Mouse (Mus musculus): ENCODE measurements around the gene Sowahb. TPM values are rescaled to one million over a fixed set of nuclear protein-coding genes. Genes with fewer than 3 reads are reported as not detected.

Gene Sowahb
- 15.6 and 22.2 TPM in 2 replicates for polyA plus RNA-seq (2012; rRNA removed)

- DNase-seq (ENCODE audit: low read depth, low spot score) = peak; percentile 82
- 1% methylated on average over 68 of the region's 68 CpGs for WGBS
Observed at GRCm38 (mm10) chr5:93044584-93045370, at the start of gene Sowahb. Gene Sowahb (minus strand): TSS chr5:93045022.

DNA sequence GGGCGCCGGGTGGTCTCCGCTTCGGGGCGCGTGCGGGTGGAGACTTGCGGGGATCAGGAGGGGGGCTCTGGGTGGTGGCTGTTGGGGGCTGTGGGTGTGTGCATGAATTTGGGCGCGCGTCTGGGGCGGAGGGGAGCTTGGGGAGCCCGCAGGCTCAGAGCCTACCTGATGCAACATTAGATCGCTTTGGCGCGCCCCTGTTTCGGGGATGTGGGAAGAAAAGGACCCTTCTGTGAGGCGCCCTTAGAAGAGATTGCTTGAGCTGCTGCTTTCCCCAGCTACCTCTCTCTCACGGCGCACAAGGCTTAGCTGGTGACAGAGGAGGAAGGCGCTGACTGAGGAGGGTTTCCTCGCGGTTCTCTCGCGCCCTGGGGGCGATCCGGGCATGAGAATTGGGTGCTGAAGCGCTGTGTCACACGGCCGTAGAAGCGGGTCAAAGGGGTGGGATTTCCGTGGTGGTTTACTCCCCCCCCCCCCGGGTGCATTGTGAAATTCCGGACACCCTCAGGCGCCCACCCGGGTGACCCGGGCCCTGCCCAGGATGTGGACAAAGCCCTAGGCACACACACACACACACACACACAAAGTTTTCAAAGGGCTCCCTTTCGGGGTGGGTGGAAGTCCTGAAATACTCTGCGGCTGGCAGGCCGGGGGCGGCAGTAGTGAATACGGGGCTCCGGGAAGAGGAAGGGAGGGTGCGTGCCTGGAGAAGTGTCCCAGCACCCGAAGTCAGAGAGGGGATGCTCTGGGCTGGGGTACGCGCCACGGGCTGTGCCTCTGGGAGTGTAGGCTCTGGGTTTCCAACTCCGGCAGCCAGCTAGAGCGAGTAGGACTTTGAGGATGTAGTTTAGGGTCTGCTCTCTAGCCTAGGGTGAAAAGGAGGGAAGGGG lies 49.1 kb upstream of the Sowahb start:
- DNase-seq (ENCODE audit: low read depth, low spot score) = no peak
- under 1% methylated on average over 50 of the region's 50 CpGs for WGBS

- peak; percentile 53 for DNase-seq (ENCODE audit: low read depth, low spot score)
- under 1% methylated on average over 63 of the region's 63 CpGs for WGBS
Observed at GRCm38 (mm10) chr5:93092857-93093622, 48.2 kb upstream of the Sowahb start, which contains the start of gene Sept11. Gene Sept11 (plus strand): TSS chr5:93093437.

DNA sequence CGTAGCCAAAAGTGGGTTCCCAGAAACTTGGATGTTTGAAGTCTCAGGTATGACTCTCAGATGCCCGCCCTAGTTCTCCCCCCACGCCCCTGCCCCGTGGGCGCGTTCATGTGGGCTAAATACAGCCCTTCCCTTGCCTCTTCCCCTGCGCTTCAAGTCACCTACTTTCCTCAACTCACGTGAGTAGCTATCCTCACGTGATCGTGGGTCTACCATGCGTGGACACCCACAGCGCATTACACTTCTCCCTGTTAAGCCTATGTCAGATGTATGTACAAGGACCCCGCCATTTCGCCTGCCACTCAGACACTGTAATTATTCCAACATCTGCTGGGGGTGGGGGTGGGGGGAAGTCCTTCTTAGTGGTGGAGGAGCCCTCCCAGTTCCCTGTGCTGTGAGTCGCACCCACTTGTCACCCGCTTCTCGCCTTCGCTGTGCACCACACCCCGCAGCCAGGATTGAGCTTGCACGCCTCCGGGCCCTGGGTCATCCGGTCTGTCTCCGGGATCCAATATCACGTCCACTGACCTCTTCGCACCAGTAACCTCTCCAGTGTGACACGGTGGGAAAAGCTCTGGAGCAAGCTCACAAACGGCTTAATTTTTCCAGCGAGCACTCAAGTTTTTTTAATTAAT lies 47.4 kb upstream of the Sowahb start:
- no peak for DNase-seq (ENCODE audit: low read depth, low spot score)
- WGBS = 9% methylated on average over 28 of the region's 28 CpGs

DNA sequence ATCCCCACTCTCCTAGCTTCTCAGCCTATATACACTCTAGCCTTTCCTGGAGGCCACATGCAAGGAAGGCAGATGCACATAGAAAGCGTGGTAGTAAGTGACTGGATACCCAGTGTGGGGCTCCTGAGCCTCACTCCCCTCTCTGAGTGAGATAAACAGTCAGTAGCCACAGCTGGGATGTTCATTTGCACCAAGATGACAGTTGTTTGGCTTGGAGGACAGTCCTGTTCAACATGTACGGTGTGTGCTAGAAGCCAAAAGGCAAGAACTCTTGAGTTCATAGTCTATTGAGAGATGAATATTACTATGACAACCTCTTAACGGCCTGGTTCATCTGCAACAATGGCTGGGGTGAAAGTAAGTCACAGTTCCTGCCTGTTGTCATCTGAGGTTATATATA lies 46.4 kb upstream of the Sowahb start:
- 72% methylated on average over 3 of the region's 3 CpGs for WGBS
- DNase-seq (ENCODE audit: low read depth, low spot score) = no peak

DNA sequence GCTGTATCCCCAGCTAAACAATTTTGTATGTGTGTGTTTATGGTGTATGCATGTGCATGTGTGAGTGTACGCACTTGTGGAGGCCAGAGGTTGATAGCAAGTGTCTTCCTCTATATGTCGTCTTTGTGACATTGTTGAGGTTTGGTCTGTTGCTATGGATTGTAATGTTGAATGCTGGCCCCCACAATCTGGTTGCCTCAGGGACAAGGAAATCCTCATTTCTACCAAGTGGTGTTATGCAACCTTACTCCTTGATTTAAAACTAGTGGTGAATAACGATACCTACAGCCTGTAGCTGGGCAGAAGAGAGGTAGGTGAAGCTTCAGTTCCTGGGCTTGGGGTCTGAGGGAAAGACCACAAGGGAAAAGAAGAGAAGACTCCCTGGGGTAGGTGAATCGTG lies 41.1 kb upstream of the Sowahb start:
- WGBS = 89% methylated on average over 4 of the region's 4 CpGs
- DNase-seq (ENCODE audit: low read depth, low spot score) = no peak

DNA sequence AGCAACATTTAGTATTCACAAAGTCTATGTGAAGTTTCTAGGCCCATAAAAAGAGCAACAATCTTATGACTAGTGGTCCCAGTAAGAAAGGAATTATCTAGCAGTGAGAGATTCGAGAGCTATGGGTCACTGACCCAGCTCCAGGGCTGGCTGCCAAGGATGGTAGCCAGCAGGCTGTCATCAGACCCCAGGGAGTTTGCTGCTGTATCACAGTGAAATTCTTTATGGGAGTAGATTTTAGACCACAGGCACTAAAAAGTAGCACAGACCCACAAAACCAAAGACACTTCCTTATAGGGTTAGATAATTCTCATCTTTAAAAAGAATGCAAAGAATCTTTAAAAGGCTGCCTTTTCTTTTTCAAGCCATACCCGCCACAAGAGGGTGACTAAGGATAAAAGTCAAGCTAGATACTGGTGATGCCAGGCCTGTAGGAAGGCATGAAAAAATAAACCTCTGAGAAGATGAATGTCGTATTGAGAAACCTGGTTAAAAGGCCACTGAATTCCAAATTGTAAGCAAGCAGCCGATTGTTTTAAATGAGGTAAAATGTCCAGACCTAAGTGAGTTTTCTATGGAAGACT lies 40.3 kb upstream of the Sowahb start:
- no peak for DNase-seq (ENCODE audit: low read depth, low spot score)
- 51% methylated on average over 4 of the region's 4 CpGs for WGBS

- no peak for DNase-seq (ENCODE audit: low read depth, low spot score)
- 61% methylated on average over 3 of the region's 3 CpGs for WGBS
Observed at GRCm38 (mm10) chr5:93079596-93079995, 34.8 kb upstream of the Sowahb start.

GRCm38 (mm10) chr5:93077661-93078323 lies 33.0 kb upstream of the Sowahb start:
- WGBS = 61% methylated on average over 7 of the region's 7 CpGs
- DNase-seq (ENCODE audit: low read depth, low spot score) = no peak

GRCm38 (mm10) chr5:93060865-93061264 lies 16.0 kb upstream of the Sowahb start:
- WGBS = 84% methylated on average over 4 of the region's 4 CpGs
- DNase-seq (ENCODE audit: low read depth, low spot score) = no peak

GRCm38 (mm10) chr5:93053606-93054397 lies 9.0 kb upstream of the Sowahb start:
- WGBS = 65% methylated on average over 8 of the region's 8 CpGs
- no peak for DNase-seq (ENCODE audit: low read depth, low spot score)

GRCm38 (mm10) chr5:93051951-93052350 lies 7.1 kb upstream of the Sowahb start:
- WGBS = 70% methylated on average over 9 of the region's 9 CpGs
- no peak for DNase-seq (ENCODE audit: low read depth, low spot score)

GRCm38 (mm10) chr5:93051041-93051440 lies 6.2 kb upstream of the Sowahb start:
- WGBS = 65% methylated on average over 5 of the region's 5 CpGs

GRCm38 (mm10) chr5:93049971-93050370 lies 5.1 kb upstream of the Sowahb start:
- DNase-seq (ENCODE audit: low read depth, low spot score) = no peak
- WGBS = 83% methylated on average over 1 of the region's 1 CpGs

More at GRCm38 (mm10) chr5:93051041-93051440, 6.2 kb upstream of the Sowahb start:
- no peak for DNase-seq (ENCODE audit: low read depth, low spot score)

- DNase-seq (ENCODE audit: low read depth, low spot score) = no peak
- WGBS = 74% methylated on average over 13 of the region's 13 CpGs
Observed at GRCm38 (mm10) chr5:93048481-93049240, 3.8 kb upstream of the Sowahb start.

- no peak for DNase-seq (ENCODE audit: low read depth, low spot score)
- WGBS = 70% methylated on average over 5 of the region's 5 CpGs
Observed at GRCm38 (mm10) chr5:93046306-93046845, 1.6 kb upstream of the Sowahb start.

GRCm38 (mm10) chr5:93045371-93045714 lies 521 bp upstream of the Sowahb start:
- 8% methylated on average over 19 of the region's 19 CpGs for WGBS
- no peak for DNase-seq (ENCODE audit: low read depth, low spot score)
